Mouse (Mus musculus): ENCODE measurements around the gene Umad1.

Gene Umad1

DNA sequence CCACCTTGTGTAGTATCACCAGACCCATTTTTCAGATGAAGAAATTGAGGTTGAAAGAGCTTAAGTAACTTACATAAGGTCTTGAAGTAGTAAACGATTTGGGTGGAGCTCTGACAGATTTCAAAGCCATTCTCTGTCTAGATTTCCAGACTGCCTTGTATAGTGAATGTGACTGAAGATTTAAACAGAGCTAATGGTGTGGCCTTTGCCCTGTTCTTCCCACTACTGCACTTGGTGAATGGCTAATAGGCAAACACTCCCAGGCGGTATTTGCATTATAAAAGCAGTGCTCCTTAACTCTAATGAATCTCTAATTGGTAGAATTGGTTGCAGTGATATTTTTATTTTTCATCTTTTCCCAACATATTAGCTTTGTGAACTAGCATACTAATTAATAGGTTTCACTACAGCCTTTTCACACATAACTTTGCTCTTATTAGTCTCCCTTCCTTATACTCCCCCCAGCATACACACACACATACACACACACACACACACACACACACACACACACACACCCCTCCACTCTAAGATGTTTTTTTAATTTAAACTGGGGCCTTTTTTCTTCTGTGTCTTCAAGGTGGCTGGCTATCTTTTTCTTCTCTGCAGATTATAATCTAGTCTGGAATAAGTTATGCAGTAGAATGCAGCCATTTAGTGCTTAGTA lies 109.2 kb downstream of the Umad1 start:
- DNase-seq (ENCODE audit: inconsistent ontology term): no peak

DNA sequence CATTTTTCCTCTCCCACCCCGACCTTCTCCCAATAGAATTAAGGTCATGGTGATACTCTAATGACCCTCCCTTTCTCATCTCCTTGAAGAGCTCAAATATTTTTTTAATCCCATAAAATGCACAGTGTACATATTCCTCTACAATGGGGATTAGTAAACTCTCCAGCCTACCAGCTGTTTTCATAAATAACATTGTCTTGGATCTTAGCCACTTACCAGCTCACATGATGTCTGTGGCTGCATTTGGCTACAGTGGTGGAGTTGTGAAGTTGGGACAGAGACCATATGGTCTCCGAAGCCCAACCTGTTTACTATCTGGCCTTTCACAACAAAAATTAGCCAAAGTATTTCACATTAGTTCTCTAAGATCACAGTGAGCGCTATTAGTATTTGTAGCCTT lies 111.5 kb downstream of the Umad1 start:
- no peak for DNase-seq (ENCODE audit: inconsistent ontology term)

DNA sequence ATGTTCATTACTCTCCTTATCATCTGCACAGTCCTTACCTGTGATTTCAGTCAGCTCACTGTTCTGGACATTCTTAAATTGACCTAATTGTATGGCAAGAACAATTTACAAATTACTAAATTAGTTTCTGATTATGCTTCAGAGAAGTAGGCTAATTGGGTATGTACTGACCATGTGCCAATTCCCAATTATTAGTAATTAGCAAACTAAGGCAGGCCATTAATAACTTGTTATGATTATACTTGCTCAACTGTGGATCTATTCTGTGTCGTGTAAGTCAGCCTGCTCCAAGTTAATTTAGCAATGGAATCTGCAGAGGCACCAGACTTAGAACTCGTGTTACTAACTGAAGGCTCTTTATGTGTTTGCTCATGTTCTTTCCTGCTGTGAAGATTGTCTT lies 114.0 kb downstream of the Umad1 start:
- DNase-seq (ENCODE audit: inconsistent ontology term): peak; percentile 62

DNA sequence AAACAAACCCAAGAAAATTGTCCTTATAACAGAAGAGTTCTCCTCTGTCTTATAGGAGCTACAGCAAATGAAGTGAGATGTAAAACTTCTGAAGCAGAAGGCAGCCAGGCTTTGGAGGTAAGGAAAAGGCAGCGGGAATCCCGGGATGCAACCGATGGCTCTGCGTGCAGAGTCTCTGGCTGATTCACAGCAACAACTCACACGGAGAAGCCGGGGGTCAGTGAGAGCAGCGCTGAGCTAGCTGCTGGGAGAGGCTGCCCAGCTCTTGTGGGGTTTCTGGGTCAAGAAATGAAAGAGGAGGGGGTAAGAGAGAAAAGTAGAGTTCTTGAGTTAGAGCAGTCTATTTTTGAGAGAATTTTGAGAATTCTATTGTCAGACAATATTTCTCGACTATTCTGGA lies 114.8 kb downstream of the Umad1 start:
- no peak for DNase-seq (ENCODE audit: inconsistent ontology term)

DNA sequence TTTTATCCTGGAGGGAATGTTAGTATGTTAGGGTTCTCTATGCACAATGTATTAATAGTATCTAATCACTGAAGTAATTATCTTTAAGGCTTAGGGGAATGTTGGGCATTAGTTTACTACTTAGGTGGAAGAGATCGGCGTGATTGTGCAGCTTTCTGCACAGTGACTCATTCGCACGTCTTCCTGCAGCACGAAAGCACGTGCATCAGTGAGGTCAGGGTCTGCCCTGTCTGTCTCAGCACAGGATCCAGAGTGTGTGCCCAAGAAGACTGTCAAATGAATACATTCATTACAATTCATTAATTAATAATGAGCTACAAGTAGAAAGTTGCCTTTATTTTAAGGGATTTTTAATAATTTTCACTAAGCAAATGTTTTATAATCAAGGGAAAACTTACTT lies 115.2 kb downstream of the Umad1 start:
- no peak for DNase-seq (ENCODE audit: inconsistent ontology term)

DNA sequence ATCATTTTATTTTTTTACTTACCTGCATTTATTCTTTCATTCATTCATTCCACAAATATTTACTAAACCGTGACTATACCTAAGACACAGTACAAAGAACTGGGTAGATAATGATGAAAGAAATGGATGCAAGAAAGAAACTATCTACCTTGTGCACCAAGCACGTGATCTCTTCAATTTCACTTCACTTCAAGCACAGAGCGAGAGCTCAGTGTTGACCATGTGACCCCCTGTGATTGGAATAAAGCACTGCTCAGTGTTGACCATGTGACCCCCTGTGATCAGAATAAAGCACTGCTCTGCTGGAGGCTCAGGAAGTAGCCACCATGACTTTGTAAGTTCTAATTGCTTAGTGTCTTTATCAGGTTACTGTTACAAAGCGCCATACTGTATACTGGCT lies 115.6 kb downstream of the Umad1 start:
- no peak for DNase-seq (ENCODE audit: inconsistent ontology term)

DNA sequence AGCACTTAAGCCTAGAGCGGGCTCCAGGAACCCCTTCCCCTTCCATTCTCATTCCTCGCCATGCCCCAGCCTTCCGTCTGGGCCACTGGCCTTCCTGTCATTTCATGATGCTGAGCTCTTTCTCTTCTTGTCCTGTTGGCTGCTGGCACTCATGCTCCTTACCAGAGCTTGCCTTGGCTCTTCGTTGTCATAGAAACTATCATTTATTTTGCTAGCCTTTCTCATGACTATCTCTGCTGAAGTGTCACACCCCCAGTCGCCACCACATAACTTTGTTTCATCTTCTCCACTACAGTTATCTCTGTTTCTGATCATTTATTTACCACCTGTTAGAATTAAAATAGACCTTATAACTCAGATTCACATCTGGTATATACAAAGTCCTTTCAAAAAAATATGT lies 117.3 kb downstream of the Umad1 start:
- no peak for DNase-seq (ENCODE audit: inconsistent ontology term)

DNA sequence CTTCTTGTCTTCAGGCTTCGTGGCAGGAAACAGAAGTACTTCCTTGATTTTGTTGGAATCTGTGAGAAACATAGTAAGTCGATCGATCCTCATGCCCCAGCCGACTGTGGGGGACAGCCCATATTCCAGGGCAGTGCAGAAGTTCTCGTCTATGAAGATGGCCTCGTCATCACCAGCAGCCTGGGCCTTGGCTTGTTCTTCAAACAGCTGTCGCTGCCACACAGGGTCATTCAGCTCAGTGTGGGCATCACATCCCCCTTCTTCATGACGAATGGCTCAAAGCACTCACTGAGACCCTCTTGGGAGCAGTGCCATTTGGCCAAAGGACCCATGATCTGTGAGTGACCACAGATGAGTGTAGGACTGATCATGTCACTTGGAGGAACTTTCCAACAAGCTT lies 118.6 kb downstream of the Umad1 start:
- DNase-seq (ENCODE audit: inconsistent ontology term): no peak

DNA sequence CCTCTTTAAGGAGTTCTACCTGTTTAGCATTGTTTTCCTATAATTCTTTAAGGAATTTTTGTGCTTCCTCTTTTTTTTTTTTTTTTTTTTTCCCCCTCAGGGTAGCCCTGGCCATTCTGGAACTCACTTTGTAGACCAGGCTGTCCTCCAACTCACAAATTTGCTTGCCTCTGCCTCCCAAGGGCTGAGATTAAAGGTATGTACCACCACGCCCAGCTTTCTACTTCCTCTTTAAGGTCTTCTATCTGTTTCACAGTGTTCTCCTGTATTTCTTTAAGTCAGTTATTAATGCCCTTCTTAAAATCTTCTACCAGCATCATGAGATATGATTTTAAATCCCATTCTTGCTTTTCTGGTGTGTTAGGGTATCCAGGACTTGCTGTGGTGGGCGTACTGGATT lies 130.2 kb downstream of the Umad1 start:
- DNase-seq (ENCODE audit: inconsistent ontology term): no peak

DNA sequence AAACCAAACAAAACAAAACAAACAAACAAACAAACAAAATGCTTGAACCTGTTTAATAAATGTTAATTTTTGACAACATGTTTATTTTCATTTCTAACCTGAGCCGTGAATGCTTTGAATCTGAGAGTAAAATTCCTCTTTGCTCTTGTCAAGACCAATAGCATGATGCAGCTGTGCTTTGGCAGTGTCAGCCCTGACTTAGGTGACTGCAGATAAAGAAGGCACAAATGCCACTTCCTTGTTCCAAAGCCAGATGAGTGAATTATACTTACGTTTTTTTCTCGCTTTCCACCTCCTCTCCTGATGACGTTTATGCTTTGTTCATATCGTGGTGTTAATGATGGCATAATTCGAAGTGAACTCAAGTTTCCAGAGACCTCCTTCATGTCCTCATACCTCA lies 131.2 kb downstream of the Umad1 start:
- no peak for DNase-seq (ENCODE audit: inconsistent ontology term)

DNA sequence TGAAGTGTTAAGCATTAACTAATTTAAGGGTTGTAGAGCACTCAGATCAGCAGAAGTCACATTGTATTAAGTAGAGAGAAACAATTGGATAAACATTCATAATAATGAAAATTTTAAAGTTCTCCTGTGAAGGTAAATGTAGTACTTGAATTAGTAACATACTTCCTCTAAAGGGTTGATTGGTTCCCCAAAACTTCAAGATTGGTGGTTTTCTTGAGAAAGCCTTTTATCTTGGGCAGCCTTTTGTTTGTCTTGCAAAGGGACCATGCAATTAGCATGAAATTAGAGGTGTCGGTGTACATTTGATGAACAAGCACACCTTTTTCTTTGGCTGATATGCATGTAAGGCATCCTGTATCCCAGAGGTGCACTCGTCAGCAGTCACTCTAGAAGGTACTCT lies 131.8 kb downstream of the Umad1 start:
- no peak for DNase-seq (ENCODE audit: inconsistent ontology term)

DNA sequence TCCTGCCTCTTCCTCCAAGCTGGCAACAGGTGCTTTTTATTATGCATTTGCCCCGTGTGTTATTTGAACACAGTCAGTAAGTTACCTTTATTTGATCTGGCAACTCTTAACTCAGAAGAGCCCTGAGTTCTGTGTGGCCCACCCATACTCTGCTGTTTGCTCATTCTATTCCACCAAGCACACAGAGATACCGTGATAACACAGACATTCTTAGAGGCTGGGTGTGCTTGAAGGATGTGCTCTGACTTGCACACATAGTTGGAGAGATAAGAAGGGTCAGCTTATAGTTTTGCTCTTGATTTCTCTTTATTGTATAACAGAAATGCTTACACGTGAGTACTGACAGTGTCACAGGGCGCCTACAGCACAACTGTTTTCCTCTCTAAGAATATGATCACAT lies 133.9 kb downstream of the Umad1 start:
- no peak for DNase-seq (ENCODE audit: inconsistent ontology term)

DNA sequence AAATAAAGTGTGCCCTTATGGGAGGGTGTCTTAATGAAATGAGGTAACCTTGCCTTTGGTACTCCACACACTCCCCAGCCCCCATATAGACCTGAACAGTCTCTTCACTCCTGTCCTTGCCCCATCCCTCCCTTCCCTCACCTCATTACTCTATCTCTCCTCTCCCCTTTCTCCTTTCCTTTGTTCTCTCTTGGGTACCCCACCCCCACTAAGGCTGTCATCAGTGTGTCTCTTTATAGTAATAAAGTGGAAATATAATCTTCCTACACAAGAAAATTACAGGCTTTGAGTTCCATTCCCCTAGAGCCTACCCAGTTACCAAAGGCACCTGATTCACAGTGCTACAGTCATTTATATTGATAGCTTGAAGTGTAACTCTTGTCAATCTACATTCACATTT lies 135.0 kb downstream of the Umad1 start:
- no peak for DNase-seq (ENCODE audit: inconsistent ontology term)

DNA sequence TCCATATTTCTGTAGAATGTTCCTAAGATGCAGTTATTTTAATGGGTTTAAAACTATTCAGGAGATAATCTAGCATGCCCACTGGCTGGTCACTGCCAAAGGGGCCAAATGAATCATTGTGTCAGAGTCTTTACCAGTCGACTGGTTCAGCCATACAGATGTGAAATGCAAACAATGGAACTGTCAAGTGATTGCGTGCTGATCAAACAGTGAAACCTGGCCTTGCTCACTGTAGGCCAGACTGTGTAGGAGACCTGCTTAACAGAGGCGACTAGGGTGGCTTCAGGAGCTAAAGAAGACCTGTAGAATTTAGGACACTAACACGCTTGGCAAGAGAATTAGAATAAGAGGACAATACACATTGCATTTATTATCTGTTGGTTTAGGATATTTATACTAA lies 136.0 kb downstream of the Umad1 start:
- DNase-seq (ENCODE audit: inconsistent ontology term): no peak

DNA sequence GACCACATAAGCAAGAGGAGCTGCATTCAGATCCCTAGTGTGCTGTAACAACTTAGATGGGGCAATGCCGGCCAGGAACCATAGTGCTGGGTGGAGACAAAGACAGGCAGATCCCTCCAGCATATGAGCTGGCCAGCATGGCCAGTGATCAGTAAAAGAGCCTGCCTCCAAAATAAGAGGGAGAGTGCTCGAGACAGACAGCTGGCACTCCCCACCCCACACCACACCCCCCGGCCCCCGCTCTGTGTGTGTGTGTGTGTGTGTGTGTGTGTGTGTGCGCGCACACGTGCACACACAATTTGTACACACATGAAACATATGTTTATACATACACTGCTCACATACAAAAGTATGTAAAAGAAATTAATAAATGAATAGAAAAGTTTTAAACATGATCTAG lies 138.2 kb downstream of the Umad1 start:
- DNase-seq (ENCODE audit: inconsistent ontology term): no peak

DNA sequence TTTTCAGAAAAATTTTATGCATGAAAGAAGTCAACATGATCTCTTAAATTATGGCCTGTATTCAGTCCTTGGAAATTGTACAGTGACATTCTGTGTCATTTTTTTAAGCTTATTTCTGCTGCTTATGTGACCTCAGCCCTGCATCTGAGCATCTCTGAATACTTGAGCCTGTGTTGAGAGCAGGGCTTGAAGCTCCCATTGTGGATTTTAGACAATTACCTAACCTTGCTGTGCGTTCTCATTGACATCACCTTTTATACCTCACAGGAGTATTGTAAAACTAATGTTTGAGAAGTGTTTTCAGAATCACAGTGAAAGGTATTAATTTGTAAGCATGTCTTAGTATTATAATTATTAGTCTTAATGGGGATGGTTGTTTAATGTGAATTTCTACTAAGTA lies 140.6 kb downstream of the Umad1 start:
- DNase-seq (ENCODE audit: inconsistent ontology term): no peak

DNA sequence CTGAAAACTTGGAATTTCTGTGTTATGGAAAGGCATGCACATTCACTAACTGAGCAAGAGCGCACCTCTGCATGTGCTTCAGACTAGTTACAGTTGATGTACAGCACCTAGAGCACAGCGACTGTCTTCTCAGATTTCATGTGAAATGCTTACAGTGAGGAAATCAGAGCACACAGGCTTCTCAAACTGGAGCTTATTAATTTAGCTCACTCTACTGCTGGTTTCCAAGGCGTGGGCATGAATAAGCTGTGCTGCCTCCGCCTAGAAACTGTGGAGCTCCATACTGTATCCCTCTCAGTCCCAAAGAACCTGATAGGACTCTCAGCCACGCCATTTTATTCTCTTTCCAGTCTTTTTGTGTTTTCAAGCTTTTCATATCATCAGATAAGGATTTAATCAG lies 144.0 kb downstream of the Umad1 start:
- DNase-seq (ENCODE audit: inconsistent ontology term): no peak

DNA sequence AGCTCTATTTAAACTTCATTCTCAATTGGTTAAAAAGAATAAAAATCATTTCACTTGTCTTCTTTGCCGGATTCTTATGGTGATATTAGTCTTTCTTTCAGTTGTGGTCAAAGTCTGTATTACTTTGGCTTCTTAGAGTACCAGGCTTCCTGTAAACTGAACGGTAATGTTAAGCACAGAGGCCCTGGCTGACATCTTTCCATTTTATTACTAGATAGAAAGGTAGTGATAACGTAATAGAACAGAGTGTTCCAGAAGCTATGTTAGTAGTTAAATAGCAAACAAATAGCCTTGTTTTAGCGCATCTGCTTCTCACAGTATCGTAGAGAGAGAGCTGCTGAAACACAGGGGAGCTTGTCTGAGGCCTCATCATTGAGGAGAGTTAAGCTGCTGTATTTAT lies 146.8 kb downstream of the Umad1 start:
- DNase-seq (ENCODE audit: inconsistent ontology term): no peak

DNA sequence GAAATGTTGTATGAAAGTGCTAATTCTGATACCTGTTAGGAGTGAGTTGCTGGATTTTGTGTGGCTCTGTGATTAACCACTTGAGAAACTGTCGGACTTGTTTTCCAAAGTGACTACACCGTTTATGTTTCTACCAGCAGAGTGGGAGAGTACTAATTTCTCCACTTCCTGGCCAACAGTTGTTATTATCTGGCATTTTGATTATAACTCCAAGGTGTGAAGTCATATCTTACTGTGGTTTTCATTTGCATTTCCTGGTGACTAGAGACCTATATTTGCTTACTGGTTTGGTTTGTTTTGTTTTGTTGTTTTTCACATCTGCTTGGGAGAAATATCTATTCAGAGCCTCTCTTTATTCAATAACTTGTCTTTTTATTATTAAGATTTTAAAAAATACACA lies 149.2 kb downstream of the Umad1 start:
- no peak for DNase-seq (ENCODE audit: inconsistent ontology term)

DNA sequence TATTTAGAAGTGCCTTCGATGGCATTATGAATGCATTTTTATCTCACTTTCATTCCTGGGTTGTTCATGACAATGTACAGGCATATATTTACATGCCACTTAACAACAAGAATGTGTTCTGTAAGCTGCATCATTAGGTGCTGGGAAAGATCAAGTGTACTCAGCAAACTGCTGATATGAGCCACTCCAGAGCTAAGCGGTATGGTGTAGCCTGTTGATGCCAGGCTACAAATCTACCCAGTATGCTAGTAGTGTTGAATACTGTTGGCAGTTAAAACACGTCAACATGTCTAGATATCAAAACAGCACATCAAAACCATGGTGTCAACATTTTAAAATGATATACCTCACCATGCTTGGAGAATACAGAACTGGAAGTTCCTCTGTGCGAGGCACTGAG lies 150.8 kb downstream of the Umad1 start:
- no peak for DNase-seq (ENCODE audit: inconsistent ontology term)

DNA sequence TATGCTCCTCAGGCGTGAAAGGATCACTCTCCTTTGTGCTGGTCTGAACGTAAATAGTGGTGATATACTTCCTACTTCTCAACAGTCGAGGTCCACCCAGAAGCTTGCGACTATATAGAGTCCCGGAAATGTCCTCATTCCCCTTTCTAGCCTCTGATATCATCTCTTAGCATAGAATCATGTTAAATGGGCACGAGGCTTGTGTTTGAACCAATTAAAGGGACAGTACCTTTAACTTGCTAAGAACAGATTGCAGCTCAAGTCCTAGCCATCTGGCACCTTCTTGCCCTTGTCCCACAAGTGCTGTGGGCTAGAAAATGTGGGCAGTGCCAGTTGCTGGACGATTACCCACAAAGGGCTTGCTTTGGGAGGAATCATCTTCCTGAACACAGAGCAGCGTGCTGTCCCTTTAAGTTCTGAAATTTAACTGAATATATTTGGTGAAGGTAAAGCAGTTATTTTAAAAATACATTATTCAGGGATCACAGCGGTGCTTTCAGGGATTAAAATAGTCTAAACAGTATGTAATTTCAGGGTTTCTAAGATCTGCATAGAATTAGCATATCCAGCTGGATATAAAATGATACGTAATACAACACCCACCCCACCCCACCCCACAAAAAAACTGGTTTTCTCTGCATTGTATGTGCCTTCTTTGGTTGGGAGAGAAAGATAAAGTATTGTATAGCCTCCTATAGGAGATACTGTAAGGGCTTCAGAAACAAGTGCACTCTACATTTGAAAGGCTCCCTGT lies 153.9 kb downstream of the Umad1 start:
- DNase-seq (ENCODE audit: inconsistent ontology term): no peak

DNA sequence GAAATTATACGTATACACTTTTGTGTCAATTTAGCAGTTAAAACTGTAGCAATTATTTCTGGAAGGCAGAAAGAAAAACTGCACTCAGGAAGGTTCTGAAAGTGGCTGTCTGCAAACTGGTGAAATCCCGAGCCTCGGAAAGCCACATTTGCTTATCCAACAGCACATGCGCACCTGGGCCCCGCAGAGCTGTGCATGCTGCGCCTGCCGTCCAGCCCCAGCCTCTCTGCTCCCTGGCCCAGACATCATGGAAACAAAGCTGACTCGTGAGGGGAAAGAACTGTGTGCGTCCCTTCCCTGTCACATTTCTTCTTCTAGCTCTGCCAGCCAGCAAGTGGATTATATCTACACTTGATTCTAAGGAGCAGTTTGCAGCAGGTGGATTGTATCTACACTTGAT lies 154.9 kb downstream of the Umad1 start:
- DNase-seq (ENCODE audit: inconsistent ontology term): no peak

DNA sequence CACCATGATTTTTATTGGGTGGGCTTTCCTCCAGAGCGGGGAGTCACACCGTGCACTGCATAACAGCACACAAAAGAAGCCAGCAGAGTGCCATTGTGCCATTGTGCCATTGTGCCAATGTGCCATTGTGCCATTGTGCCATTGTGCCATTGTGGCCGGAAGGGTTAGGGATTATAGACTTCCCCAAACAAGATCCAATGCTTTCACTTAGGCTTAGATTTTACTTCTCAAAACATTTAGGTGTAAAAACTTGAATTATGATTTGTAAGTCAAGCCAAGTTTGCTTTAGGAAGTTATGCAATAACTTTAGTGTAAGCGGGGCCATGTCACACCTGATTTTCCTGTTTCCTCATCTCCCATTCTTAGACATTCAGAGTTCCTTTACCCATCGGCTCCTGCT lies 156.7 kb downstream of the Umad1 start:
- no peak for DNase-seq (ENCODE audit: inconsistent ontology term)
